Mouse (Mus musculus): ENCODE data around the gene Msh4. TPM values are rescaled to one million over a fixed set of nuclear protein-coding genes. Genes with fewer than 3 reads are reported as not detected.
"Not testable (repeated sequence)": the region's sequence is repeated elsewhere in the genome, so short reads cannot be mapped to it uniquely, and the experiment has no call there.

Gene Msh4
- total RNA-seq, 2 experiments from 2014 or later = 0.45 to 0.59 TPM

DNA sequence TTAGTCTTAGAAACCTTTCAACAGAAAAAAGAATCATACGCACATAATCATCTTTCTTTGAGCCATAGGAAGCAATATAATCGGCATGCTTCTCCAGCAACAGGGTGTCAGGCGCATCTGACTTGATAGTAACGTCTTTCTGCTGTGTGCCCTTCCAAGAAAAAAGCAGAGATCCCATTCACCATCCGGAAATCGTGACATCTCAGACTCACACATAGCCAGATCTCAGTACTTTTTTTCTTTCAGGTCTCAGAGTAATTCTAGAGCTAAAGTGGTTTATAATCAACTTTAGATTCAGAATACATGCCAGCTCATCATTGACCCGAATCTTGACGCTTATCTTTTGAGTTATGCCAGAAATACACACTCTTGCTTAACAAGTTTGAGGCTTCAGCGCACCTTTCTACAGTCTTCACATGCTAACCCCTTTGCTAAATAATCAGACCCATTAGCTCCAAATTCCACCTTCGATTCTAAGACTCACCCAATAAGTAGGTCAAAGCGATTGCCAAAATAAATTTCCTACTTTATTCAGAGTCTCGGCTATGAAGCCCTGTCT is 6.0 kb upstream of the Msh4 start:
- no peak for DNase-seq (ENCODE audit: low spot score in 2 of 2)

DNA sequence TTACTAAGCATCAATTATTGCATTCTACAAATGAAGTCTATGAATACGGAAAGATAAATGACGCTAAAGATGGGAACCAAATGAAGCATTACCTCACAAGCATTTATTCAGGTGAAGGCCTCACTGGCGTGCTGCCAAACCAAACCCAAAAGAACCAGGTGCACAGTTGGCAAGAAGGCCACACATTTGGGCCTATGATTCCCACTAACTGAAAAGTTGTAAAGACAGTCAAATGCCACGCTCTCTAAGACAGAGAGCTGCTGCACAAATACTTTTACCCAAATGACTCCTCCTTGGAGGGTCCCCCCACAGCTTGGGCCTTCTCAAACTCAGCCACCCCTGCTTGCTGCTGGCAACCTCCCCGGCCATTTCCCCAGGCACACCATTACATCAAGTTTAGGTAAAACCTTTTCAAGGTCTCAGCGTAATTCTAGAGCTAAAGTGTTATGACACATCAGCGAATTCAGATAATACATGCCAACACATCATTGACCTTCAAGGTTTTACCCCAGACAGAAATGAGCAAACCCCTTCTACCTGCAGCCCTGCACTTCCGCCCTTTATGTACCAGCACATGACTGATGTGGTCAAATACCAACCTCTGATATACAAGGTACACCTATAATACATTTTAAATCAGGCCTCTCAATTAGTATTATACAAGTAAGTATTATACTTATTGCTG is 5.4 kb upstream of the Msh4 start:
- no peak for DNase-seq (ENCODE audit: low spot score in 2 of 2)

GRCm38 (mm10) chr3:153910489-153910888 is 4.6 kb upstream of the Msh4 start:
- DNase-seq (ENCODE audit: low spot score in 2 of 2) = no peak

- DNase-seq (ENCODE audit: low spot score in 2 of 2) = no peak
Measured at GRCm38 (mm10) chr3:153908919-153909318, 3.0 kb upstream of the Msh4 start.

GRCm38 (mm10) chr3:153905251-153906135 is 445 bp downstream of the Msh4 start:
- DNase-seq (ENCODE audit: low spot score in 2 of 2) = peak in 1 of 2 experiments; percentile 5

DNA sequence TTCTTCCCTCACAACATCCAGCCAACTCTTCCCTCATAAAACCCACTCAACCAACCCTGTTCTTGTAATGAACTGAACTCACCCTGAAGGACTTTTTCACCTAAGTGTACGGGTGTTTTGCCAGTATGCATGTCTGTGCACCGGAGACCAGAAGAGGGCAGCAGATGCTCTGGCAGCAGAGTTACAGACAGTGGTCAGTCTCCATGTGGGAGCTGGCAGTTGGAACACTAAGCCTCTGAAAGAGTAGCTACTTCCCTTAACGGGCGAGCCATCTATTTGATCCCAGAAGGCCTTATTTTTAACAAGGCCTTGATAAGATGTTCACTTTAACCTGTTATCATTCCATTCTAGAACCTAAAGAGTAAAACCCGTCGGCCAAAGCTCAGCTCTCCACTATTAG is 1.4 kb downstream of the Msh4 start:
- DNase-seq (ENCODE audit: low spot score in 2 of 2) = no peak

GRCm38 (mm10) chr3:153902595-153902994 is 3.3 kb downstream of the Msh4 start:
- DNase-seq (ENCODE audit: low spot score in 2 of 2) = no peak

DNA sequence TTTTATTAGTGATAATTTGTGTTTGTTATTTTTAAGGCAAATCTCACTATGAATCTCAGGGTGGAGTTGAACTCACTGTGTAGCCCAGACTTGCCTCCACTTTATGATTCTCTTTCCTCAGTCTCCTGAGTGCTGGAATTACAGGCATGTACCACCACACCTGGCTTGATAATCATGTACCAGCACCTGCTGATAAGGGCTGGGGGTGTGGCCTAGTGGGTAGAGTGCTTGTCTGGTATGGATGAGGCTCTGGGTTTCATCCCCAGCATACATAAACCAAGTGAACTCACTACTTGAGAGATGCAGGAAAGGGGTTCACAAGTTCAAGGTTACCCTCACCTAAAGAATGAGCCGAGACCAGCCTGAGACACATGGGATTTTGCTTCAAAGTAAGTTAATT is 4.0 kb downstream of the Msh4 start:
- DNase-seq (ENCODE audit: low spot score in 2 of 2) = no peak

DNA sequence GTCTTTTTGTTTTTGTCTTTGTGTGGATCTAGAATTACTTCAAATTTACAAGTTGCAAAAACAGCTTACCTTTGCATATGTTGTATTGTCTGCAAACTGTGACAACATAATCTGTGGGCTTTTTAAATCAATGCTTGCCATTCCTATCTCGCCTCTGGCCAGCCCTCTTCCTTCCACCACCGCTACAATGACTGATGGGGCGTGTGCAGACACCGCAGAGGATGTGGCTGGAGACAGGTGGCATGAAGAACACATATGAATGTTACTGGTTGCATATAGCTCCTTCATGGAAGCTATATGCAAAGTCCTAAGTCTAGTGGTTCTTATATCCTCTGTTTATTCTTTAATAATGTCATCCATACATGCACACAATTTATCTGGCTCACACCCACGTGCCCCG is 8.7 kb downstream of the Msh4 start:
- no peak for DNase-seq (ENCODE audit: low spot score in 2 of 2)

GRCm38 (mm10) chr3:153895454-153895853 is 10.5 kb downstream of the Msh4 start:
- DNase-seq (ENCODE audit: low spot score in 2 of 2) = no peak

DNA sequence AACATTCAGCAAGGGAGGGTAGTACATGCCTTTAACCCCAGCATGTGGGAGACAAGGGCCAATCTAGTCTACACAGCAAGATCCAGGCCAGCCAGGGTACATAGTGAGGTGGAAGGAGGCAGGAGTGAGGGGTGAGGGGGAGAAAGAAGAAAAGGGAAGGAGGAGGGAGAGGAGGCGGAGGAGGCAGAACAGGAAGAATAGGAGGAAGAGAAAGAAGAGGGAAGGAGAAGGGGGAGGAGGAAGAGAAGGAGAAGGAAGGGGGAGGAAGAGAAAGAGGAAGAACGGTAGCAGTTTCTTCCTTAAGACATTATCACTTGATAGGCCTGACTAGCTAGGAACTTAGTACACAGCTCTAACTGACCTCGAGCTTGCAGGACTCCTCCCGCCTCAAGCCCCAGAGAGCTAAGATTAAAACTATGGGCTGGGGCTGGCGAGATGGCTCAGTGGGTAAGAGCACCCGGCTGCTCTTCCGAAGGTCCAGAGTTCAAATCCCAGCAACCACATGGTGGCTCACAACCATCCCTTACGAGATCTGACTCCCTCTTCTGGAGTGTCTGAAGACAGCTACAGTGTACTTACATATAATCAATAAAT is 16.7 kb downstream of the Msh4 start:
- DNase-seq (ENCODE audit: low spot score in 2 of 2) = no peak

DNA sequence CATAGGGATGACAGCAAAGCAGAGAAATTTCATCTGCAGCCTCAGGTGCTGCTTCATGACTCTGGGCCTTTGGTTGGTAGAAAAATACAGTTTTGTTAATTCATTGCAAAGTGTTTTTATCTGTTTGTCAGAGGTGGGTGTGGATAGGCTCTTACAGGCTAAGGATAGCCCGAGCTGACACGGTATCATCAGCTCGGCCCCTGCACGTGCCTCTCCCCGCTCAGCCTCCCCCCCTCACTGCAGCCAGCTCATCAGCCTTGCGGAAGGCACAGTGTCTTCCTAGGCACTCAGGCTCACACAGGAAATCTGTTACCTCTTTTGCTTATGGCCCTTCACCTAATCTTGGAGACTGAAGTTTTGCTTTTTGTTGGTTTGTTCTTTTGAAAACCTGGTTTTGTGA is 17.8 kb downstream of the Msh4 start:
- DNase-seq (ENCODE audit: low spot score in 2 of 2) = no peak

DNA sequence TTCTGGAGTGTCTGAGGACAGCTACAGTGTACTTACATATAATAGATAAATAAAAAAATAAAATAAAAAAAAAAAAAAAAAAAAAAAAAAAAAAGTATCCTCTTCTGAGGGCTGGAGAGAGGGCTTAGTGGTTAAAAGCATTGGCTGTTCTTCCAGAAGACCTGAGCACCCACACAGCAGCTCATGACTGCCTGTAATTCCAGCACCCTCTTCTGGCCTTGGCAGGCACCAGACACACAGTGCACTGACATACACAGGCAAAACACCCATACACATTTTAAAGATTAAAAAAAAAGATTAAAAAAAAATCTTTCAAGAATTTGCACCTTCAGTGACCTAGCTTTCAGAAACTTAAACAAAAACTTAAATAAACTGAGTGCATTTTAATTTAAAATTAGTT is 19.6 kb downstream of the Msh4 start:
- no peak for DNase-seq (ENCODE audit: low spot score in 2 of 2)

DNA sequence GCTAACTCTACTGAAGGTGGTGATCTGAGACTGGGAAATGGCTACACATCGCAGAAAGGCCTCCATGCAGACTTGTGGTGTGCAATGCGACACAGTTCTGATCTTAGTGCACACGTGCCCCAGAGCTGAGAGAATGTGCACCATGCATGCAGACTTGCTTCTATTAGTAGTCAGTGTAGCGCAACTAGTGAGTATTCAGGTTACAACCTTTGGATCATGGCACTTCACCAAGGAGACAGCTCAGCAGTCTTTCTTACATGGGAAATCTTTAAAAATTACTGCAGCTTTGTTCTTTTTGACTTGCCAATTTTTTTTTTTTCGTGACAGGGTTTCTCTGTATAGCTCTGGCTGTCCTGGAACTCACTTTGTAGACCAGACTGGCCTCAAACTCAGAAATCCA is 34.5 kb downstream of the Msh4 start:
- no peak for DNase-seq (ENCODE audit: low spot score in 2 of 2)

DNA sequence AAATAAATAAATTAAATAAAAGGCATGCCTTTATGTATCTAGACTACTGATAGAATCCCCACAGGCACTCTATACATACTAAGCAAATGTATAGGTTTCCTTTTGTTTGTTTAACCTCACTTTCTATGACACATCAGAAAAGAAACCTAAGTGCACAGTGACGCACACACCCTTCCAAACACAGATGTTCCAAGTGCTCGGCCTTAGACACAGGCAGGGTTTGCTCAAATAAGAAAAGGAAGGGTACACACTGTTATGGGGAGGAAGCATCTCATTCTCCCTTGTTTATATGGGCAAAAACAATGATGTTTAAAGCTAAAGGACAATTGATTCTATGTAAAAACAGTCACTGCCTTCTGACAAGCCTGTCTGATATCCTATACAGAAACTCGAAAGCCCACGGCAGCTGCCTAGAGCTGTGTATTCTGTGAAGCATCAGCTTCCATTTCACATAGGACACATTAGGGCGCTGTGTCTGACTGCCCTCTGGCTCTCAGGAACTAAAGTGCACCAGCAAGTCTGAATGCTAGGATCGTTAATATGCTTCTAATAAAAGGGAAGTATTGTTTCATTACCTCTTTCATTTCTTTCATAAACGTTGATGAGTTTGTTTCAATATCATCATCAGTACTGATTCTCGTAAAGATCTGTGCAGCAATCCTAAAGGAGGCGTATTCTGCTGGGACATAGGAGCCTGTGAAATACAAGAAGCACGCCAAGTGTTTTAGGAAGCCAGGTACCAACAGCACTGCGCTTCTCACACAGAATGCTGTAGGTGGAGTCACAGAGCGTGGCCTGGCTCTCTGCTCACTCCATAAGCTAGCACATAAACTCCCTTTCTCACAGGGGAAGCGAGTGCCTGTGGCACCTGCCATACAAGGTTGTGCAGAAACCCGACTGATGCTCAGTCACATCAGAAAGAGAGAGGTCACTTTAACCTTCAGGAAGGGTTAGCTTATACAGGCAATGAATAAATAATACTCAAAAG is 38.5 kb downstream of the Msh4 start:
- DNase-seq (ENCODE audit: low spot score in 2 of 2) = no peak

DNA sequence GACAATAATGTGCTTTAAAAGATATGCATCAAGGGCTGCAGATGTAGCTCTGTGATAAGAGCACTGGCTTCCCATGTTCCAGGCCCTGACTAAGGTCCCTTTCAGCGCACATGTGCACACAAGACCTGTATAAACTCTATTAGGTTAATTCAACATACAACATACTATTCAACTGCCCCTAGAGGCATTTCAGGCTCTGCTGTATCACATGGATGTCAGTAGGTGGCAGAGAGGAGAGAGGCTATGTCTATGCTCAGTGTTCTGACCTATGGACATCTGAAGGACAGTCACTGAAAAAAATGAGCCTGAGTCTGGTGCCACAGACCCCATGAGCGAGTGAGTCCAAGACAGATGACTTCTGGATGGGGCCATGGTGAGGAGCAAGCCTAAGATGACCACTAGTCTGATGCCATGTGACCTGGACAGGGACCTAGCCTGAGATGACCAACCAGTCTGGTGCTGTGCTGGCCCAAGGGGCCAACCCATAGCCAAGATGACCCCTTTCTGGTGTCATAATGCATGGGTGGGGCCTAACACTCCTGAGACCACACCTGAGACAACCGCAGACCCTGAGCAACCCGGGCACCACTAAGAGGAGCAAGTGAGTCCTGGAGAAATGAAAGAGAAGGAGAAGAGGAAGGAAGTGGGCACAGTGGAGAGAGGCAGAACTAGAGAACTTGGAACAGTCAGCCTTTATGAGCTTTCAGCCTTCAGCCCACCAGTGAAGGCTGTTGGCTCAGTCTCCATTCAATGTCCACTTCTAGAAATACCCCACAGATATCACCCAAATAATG is 41.1 kb downstream of the Msh4 start:
- no peak for DNase-seq (ENCODE audit: low spot score in 2 of 2)

GRCm38 (mm10) chr3:153863816-153864215 is 42.1 kb downstream of the Msh4 start:
- no peak for DNase-seq (ENCODE audit: low spot score in 2 of 2)

DNA sequence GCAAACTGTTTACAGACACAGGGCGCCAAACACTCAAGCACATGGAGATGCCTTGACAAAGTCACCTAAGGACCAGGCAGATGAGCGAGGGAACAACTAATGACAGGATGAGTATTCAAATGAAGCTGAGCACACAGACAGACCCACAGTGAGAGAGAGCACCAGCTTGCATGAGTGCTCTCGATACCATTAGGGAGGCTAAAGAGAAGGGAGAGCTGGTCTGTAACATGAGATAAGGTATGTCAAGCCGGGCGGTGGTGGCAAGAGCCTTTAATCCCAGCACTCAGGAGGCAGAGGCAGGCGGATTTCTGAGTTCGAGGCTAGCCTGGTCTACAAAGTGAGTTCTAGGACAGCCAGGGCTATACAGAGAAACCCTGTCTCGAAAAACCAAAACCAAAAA is 45.5 kb downstream of the Msh4 start:
- DNase-seq (ENCODE audit: low spot score in 2 of 2) = not testable (repeated sequence)

- DNase-seq (ENCODE audit: low spot score in 2 of 2) = no peak
Measured at GRCm38 (mm10) chr3:153858350-153859001, 47.5 kb downstream of the Msh4 start.
